Mouse (Mus musculus): Measurements from ENCODE around the gene Pold3.

DNA sequence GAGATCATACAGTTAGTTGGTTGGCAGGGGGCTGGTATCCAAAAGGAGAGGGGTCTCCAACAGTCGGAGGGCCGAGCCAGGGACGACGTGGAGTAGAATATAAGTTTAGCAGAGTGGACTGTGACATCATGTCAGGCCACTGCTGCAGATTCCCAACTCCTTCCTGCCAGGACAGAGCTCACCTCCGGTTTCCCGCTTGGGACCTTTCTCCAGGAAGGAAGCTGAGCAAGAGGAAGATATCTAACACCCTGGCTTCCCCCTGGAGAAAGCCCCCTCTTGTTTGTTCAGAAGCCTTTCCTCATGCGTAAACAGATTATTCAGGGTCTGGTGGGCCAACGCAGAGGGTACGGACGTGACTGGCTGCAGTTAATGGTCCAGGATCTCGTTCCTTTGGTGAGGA is 47.3 kb upstream of the Pold3 start:
- no peak for TF ChIP-seq CTCF (IDR thresholded peaks at IDR 0.05; ENCODE audit: insufficient read depth, low read depth, low read length)
- TF ChIP-seq POLR2A (IDR thresholded peaks at IDR 0.05; ENCODE audit: insufficient read depth, low read depth, low read length) = no peak

Measured in olfactory bulb, adult 2 months (tissue).